Mouse (Mus musculus): Measurements from ENCODE around the gene Gm8127. TPM values are rescaled to one million over a fixed set of nuclear protein-coding genes. Genes with fewer than 3 reads are reported as not detected.
"Not testable (repeated sequence)": the region's sequence is repeated elsewhere in the genome, so short reads cannot be mapped to it uniquely, and the experiment has no call there.

Gm8127 gene
- not detected in 2 replicates for polyA plus RNA-seq (2012; rRNA removed)

GRCm38 (mm10) chr14:43293503-43293902, at the start of gene Gm8127:
TSS of gene Gm8127 (minus strand) at chr14:43293832.
- not testable (repeated sequence) for H3K36me3 ChIP-seq (ENCODE audit: control insufficient read depth, insufficient read depth, low read length); H3K27ac ChIP-seq (ENCODE audit: insufficient read depth, low read depth, low read length); DNase-seq; H3K4me1 ChIP-seq (ENCODE audit: control insufficient read depth, insufficient read depth, low read length); H3K4me3 ChIP-seq (ENCODE audit: insufficient read depth, low read depth, low read length); H3K27me3 ChIP-seq (replicated peaks; ENCODE audit: control insufficient read depth, insufficient read depth, low read length)
- WGBS = 76% methylated on average over 3 of the region's 3 CpGs

GRCm38 (mm10) chr14:43337646-43338045, 44.0 kb upstream of the Gm8127 start:
- not testable (repeated sequence) for DNase-seq; H3K4me1 ChIP-seq (ENCODE audit: control insufficient read depth, insufficient read depth, low read length); H3K27me3 ChIP-seq (replicated peaks; ENCODE audit: control insufficient read depth, insufficient read depth, low read length); H3K27ac ChIP-seq (ENCODE audit: insufficient read depth, low read depth, low read length); H3K4me3 ChIP-seq (ENCODE audit: insufficient read depth, low read depth, low read length); H3K36me3 ChIP-seq (ENCODE audit: control insufficient read depth, insufficient read depth, low read length)
- WGBS = 72% methylated on average over 1 of the region's 1 CpGs

GRCm38 (mm10) chr14:43331362-43331880, 37.8 kb upstream of the Gm8127 start:
- H3K27me3 ChIP-seq (replicated peaks; ENCODE audit: control insufficient read depth, insufficient read depth, low read length); H3K27ac ChIP-seq (ENCODE audit: insufficient read depth, low read depth, low read length); H3K4me1 ChIP-seq (ENCODE audit: control insufficient read depth, insufficient read depth, low read length); DNase-seq; H3K4me3 ChIP-seq (ENCODE audit: insufficient read depth, low read depth, low read length); H3K36me3 ChIP-seq (ENCODE audit: control insufficient read depth, insufficient read depth, low read length): not testable (repeated sequence)
- 91% methylated on average over 11 of the region's 11 CpGs for WGBS

- not testable (repeated sequence) for H3K36me3 ChIP-seq (ENCODE audit: control insufficient read depth, insufficient read depth, low read length); H3K27ac ChIP-seq (ENCODE audit: insufficient read depth, low read depth, low read length); H3K4me3 ChIP-seq (ENCODE audit: insufficient read depth, low read depth, low read length); H3K27me3 ChIP-seq (replicated peaks; ENCODE audit: control insufficient read depth, insufficient read depth, low read length); H3K4me1 ChIP-seq (ENCODE audit: control insufficient read depth, insufficient read depth, low read length); DNase-seq
- 63% methylated on average over 2 of the region's 2 CpGs for WGBS
These were observed 35.0 kb upstream of the Gm8127 start for GRCm38 (mm10) chr14:43328603-43329002.

- not testable (repeated sequence) for H3K27ac ChIP-seq (ENCODE audit: insufficient read depth, low read depth, low read length); DNase-seq; H3K4me1 ChIP-seq (ENCODE audit: control insufficient read depth, insufficient read depth, low read length); H3K27me3 ChIP-seq (replicated peaks; ENCODE audit: control insufficient read depth, insufficient read depth, low read length); H3K36me3 ChIP-seq (ENCODE audit: control insufficient read depth, insufficient read depth, low read length); H3K4me3 ChIP-seq (ENCODE audit: insufficient read depth, low read depth, low read length)
These were observed 25.9 kb upstream of the Gm8127 start for GRCm38 (mm10) chr14:43319516-43319915.

- H3K4me1 ChIP-seq (ENCODE audit: control insufficient read depth, insufficient read depth, low read length); H3K4me3 ChIP-seq (ENCODE audit: insufficient read depth, low read depth, low read length); H3K27ac ChIP-seq (ENCODE audit: insufficient read depth, low read depth, low read length); H3K36me3 ChIP-seq (ENCODE audit: control insufficient read depth, insufficient read depth, low read length); H3K27me3 ChIP-seq (replicated peaks; ENCODE audit: control insufficient read depth, insufficient read depth, low read length): not testable (repeated sequence)
- 92% methylated on average over 3 of the region's 3 CpGs for WGBS
- DNase-seq = peak; percentile 31
These were observed 15.0 kb downstream of the Gm8127 start for GRCm38 (mm10) chr14:43278681-43279080.

- not testable (repeated sequence) for H3K4me1 ChIP-seq (ENCODE audit: control insufficient read depth, insufficient read depth, low read length); H3K27me3 ChIP-seq (replicated peaks; ENCODE audit: control insufficient read depth, insufficient read depth, low read length); H3K36me3 ChIP-seq (ENCODE audit: control insufficient read depth, insufficient read depth, low read length); H3K27ac ChIP-seq (ENCODE audit: insufficient read depth, low read depth, low read length); H3K4me3 ChIP-seq (ENCODE audit: insufficient read depth, low read depth, low read length)
- 78% methylated on average over 4 of the region's 4 CpGs for WGBS
- peak; percentile 31 for DNase-seq
These were observed 15.5 kb downstream of the Gm8127 start for GRCm38 (mm10) chr14:43278146-43278545.

- WGBS = 62% methylated on average over 2 of the region's 2 CpGs
- H3K4me3 ChIP-seq (ENCODE audit: insufficient read depth, low read depth, low read length); H3K27ac ChIP-seq (ENCODE audit: insufficient read depth, low read depth, low read length); H3K27me3 ChIP-seq (replicated peaks; ENCODE audit: control insufficient read depth, insufficient read depth, low read length); H3K36me3 ChIP-seq (ENCODE audit: control insufficient read depth, insufficient read depth, low read length); H3K4me1 ChIP-seq (ENCODE audit: control insufficient read depth, insufficient read depth, low read length): not testable (repeated sequence)
- peak; percentile 33 for DNase-seq
These were observed 16.2 kb downstream of the Gm8127 start for GRCm38 (mm10) chr14:43277468-43277867.

GRCm38 (mm10) chr14:43275752-43276151, 17.9 kb downstream of the Gm8127 start:
- WGBS = 78% methylated on average over 1 of the region's 1 CpGs
- not testable (repeated sequence) for H3K4me3 ChIP-seq (ENCODE audit: insufficient read depth, low read depth, low read length); H3K36me3 ChIP-seq (ENCODE audit: control insufficient read depth, insufficient read depth, low read length); H3K4me1 ChIP-seq (ENCODE audit: control insufficient read depth, insufficient read depth, low read length); H3K27ac ChIP-seq (ENCODE audit: insufficient read depth, low read depth, low read length); H3K27me3 ChIP-seq (replicated peaks; ENCODE audit: control insufficient read depth, insufficient read depth, low read length)
- peak; percentile 23 for DNase-seq

GRCm38 (mm10) chr14:43274986-43275511, 18.6 kb downstream of the Gm8127 start, which contains the start of gene Gm9732:
TSS of gene Gm9732 (plus strand) at chr14:43275036.
- H3K27ac ChIP-seq (ENCODE audit: insufficient read depth, low read depth, low read length); H3K4me3 ChIP-seq (ENCODE audit: insufficient read depth, low read depth, low read length); H3K27me3 ChIP-seq (replicated peaks; ENCODE audit: control insufficient read depth, insufficient read depth, low read length); H3K4me1 ChIP-seq (ENCODE audit: control insufficient read depth, insufficient read depth, low read length); H3K36me3 ChIP-seq (ENCODE audit: control insufficient read depth, insufficient read depth, low read length): not testable (repeated sequence)
- 82% methylated on average over 8 of the region's 8 CpGs for WGBS
- DNase-seq = peak; percentile 41

- H3K4me3 ChIP-seq (ENCODE audit: insufficient read depth, low read depth, low read length); H3K27me3 ChIP-seq (replicated peaks; ENCODE audit: control insufficient read depth, insufficient read depth, low read length); H3K27ac ChIP-seq (ENCODE audit: insufficient read depth, low read depth, low read length); H3K36me3 ChIP-seq (ENCODE audit: control insufficient read depth, insufficient read depth, low read length); H3K4me1 ChIP-seq (ENCODE audit: control insufficient read depth, insufficient read depth, low read length): not testable (repeated sequence)
- WGBS = 83% methylated on average over 1 of the region's 1 CpGs
- peak; percentile 22 for DNase-seq
These were observed 20.5 kb downstream of the Gm8127 start for GRCm38 (mm10) chr14:43273161-43273560.

GRCm38 (mm10) chr14:43269211-43269610, 24.4 kb downstream of the Gm8127 start:
- DNase-seq; H3K27ac ChIP-seq (ENCODE audit: insufficient read depth, low read depth, low read length); H3K36me3 ChIP-seq (ENCODE audit: control insufficient read depth, insufficient read depth, low read length); H3K4me3 ChIP-seq (ENCODE audit: insufficient read depth, low read depth, low read length); H3K27me3 ChIP-seq (replicated peaks; ENCODE audit: control insufficient read depth, insufficient read depth, low read length); H3K4me1 ChIP-seq (ENCODE audit: control insufficient read depth, insufficient read depth, low read length): not testable (repeated sequence)
- WGBS = 77% methylated on average over 3 of the region's 3 CpGs
